Mouse (Mus musculus): ENCODE data around the gene Hypk. TPM values are rescaled to one million over a fixed set of nuclear protein-coding genes. Genes with fewer than 3 reads are reported as not detected.
"Not testable (repeated sequence)": the region's sequence is repeated elsewhere in the genome, so short reads cannot be mapped to it uniquely, and the experiment has no call there.

Hypk gene
- polyA plus RNA-seq, 2 experiments = 45.0 to 94.1 TPM

DNA sequence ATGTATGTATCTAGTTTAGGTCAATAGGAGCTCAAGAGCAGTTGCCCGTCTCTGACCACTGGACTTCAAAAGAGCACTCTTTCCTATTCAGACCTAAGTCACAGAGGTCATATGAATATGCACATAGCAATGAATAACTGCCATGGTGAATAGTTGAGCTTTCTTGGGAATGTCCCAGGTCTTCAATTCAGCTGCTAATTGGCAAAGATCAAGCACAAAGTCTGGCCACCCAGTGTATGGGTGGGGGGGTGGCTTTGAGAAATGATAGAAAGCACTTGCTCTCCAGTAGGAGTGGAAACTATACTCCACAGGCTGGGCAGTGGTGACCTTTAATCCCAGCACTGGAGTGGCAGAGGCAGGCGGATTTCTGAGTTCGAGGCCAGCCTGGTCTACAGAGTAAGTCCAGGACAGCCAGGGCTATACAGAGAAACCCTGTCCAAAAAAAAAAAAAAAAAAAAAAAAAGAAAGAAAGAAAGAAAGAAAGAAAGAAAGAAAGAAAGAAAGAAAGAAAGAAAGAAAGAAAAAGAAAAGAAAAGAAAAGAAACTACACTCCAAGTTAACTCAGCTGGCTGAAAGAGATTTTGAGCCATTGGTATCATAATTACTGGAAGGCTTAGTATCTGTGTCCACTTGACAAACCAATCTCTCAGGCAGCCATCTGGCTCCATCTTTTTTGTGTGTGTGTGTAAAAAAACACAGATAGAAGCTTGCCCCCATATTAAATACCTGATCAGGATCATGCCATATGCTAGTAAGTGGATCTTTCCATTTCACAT lies 24.6 kb downstream of the Hypk start:
- Histone ChIP-seq H3K4me3 (replicated peaks; ENCODE audit: low read length) (no peak overlapping the region), H3K27me3 (ENCODE audit: control insufficient read depth, insufficient read depth, low read length) (no peaks in the 10 kb centered on the region), H3K4me2 (replicated peaks; ENCODE audit: low read depth, low read length, severe bottlenecking) (no peak overlapping the region), H3K4me1 (ENCODE audit: control insufficient read depth, insufficient read depth, low read length) (no peaks in the 10 kb centered on the region), H3K27ac (replicated peaks; ENCODE audit: low read depth, low read length) (no peak overlapping the region), H3K9me3 (ENCODE audit: control insufficient read depth, low read length) (no peaks in the 10 kb centered on the region), H3K36me3 (ENCODE audit: control insufficient read depth, insufficient read depth, low read length) (no peaks in the 10 kb centered on the region), H3K9ac (ENCODE audit: low read depth, low read length, severe bottlenecking) (no peak overlapping the region)
- ATAC-seq (ENCODE audit: low FRiP score, low read depth) = no peak
- no peak for TF ChIP-seq POLR2A (IDR thresholded peaks at IDR 0.05; ENCODE audit: borderline replicate concordance, extremely low read depth, insufficient read depth, insufficient read length)
- no peak for DNase-seq (ENCODE audit: low spot score)
- 89% methylated on average over 3 of the region's 3 CpGs for WGBS

GRCm38 (mm10) chr2:121480498-121480897 lies 27.4 kb downstream of the Hypk start:
- no peak for ATAC-seq (ENCODE audit: low FRiP score, low read depth)

DNA sequence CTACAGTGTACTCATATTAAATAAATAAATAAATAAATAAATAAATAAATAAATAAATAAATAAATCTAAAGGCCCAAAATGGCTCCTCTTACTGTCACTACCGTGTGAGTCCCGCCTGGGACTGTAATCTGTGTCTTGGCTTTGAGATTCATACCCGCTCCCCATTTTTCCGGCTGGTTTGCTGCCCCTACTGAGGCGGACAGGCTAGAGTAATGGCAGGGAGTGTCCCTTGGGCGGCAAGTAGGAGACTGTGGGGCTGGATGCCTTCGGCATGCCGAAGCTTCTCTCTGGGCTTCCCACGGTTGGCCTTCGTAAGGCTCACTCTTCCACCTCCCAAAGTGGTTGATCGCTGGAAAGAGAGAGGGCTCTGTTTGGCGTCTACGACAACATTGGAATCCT lies 27.8 kb downstream of the Hypk start:
- not testable (repeated sequence) for H3K9ac ChIP-seq (ENCODE audit: low read depth, low read length, severe bottlenecking); H3K9me3 ChIP-seq (ENCODE audit: control insufficient read depth, low read length); H3K4me1 ChIP-seq (ENCODE audit: control insufficient read depth, insufficient read depth, low read length); DNase-seq (ENCODE audit: low spot score); ATAC-seq (ENCODE audit: low FRiP score, low read depth); H3K4me2 ChIP-seq (replicated peaks; ENCODE audit: low read depth, low read length, severe bottlenecking); H3K4me3 ChIP-seq (replicated peaks; ENCODE audit: low read length); H3K36me3 ChIP-seq (ENCODE audit: control insufficient read depth, insufficient read depth, low read length); H3K27me3 ChIP-seq (ENCODE audit: control insufficient read depth, insufficient read depth, low read length); H3K27ac ChIP-seq (replicated peaks; ENCODE audit: low read depth, low read length)
- whole genome bisulfite sequencing = 80% methylated on average over 13 of the region's 13 CpGs

More at GRCm38 (mm10) chr2:121480498-121480897, 27.4 kb downstream of the Hypk start:
- H3K9ac ChIP-seq (ENCODE audit: low read depth, low read length, severe bottlenecking) = no peak overlapping the region
- H3K27ac ChIP-seq (replicated peaks; ENCODE audit: low read depth, low read length) = no peak overlapping the region
- H3K36me3 ChIP-seq (ENCODE audit: control insufficient read depth, insufficient read depth, low read length) = no peaks in the 10 kb centered on the region
- H3K4me2 ChIP-seq (replicated peaks; ENCODE audit: low read depth, low read length, severe bottlenecking) = no peak overlapping the region
- no peak for TF ChIP-seq POLR2A (IDR thresholded peaks at IDR 0.05; ENCODE audit: borderline replicate concordance, extremely low read depth, insufficient read depth, insufficient read length)
- H3K9me3 ChIP-seq (ENCODE audit: control insufficient read depth, low read length) = no peaks in the 10 kb centered on the region
- no peak for DNase-seq (ENCODE audit: low spot score)
- 0 out of 2 replicates have a peak, but pooled peaks cover 4% of the 10 kb centered on the region for H3K4me1 ChIP-seq (ENCODE audit: control insufficient read depth, insufficient read depth, low read length)
- no peaks in the 10 kb centered on the region for H3K27me3 ChIP-seq (ENCODE audit: control insufficient read depth, insufficient read depth, low read length)
- 61% methylated on average over 3 of the region's 3 CpGs for WGBS
- no peak overlapping the region for H3K4me3 ChIP-seq (replicated peaks; ENCODE audit: low read length)

DNA sequence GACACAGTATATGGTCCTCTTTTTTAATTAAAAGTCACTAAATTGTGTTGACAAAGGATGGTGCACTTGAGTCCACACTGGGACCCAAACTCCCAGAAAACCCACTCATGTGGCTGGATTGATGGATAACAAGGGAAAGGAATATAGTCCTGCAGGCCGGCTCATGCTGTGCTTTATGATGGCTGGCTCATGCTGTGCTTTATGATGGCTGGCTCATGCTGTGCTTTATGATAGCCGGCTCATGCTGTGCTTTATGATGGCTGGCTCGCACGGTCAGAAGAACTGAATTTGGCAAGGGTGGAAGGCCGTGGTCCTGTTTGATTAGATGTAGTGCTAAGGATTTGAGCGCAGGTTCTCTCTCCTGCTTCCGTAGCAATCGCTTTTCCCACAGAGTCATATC lies 30.5 kb downstream of the Hypk start:
- Histone ChIP-seq H3K4me1 (ENCODE audit: control insufficient read depth, insufficient read depth, low read length) (0 out of 2 replicates have a peak, but pooled peaks cover 4% of the 10 kb centered on the region), H3K4me2 (replicated peaks; ENCODE audit: low read depth, low read length, severe bottlenecking) (no peak overlapping the region), H3K27ac (replicated peaks; ENCODE audit: low read depth, low read length) (no peak overlapping the region), H3K9me3 (ENCODE audit: control insufficient read depth, low read length) (no peaks in the 10 kb centered on the region), H3K36me3 (ENCODE audit: control insufficient read depth, insufficient read depth, low read length) (no peaks in the 10 kb centered on the region), H3K27me3 (ENCODE audit: control insufficient read depth, insufficient read depth, low read length) (no peaks in the 10 kb centered on the region), H3K9ac (ENCODE audit: low read depth, low read length, severe bottlenecking) (no peak overlapping the region), H3K4me3 (replicated peaks; ENCODE audit: low read length) (no peak overlapping the region)
- no peak for TF ChIP-seq POLR2A (IDR thresholded peaks at IDR 0.05; ENCODE audit: borderline replicate concordance, extremely low read depth, insufficient read depth, insufficient read length)
- 37% methylated on average over 8 of the region's 8 CpGs for WGBS
- ATAC-seq (ENCODE audit: low FRiP score, low read depth) (no peak), DNase-seq (ENCODE audit: low spot score) (no peak)

DNA sequence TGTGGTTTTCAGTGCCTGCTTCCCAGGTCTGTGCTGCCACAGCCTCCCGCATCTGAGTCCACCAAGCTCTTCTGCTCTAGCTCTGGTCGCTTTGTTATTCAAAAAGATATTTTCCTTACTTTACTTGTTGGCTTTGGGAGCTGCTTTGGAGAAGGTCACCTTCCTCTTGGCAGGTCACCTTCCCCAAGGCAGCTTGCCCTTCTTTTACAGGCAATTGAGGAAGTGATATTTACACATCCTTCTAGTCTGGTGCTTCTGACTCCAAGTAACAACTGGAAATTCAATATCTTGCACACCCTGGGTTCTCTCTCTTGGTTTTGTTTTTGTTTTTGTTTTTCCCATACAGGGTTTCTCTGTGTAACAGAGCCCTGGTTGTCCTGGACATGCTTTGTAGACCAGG lies 31.3 kb downstream of the Hypk start:
- 80% methylated on average over 1 of the region's 2 CpGs for WGBS
- not testable (repeated sequence) for H3K4me1 ChIP-seq (ENCODE audit: control insufficient read depth, insufficient read depth, low read length); H3K4me3 ChIP-seq (replicated peaks; ENCODE audit: low read length); H3K27me3 ChIP-seq (ENCODE audit: control insufficient read depth, insufficient read depth, low read length); H3K27ac ChIP-seq (replicated peaks; ENCODE audit: low read depth, low read length); H3K4me2 ChIP-seq (replicated peaks; ENCODE audit: low read depth, low read length, severe bottlenecking); H3K9ac ChIP-seq (ENCODE audit: low read depth, low read length, severe bottlenecking); H3K9me3 ChIP-seq (ENCODE audit: control insufficient read depth, low read length); DNase-seq (ENCODE audit: low spot score); ATAC-seq (ENCODE audit: low FRiP score, low read depth); H3K36me3 ChIP-seq (ENCODE audit: control insufficient read depth, insufficient read depth, low read length)

DNA sequence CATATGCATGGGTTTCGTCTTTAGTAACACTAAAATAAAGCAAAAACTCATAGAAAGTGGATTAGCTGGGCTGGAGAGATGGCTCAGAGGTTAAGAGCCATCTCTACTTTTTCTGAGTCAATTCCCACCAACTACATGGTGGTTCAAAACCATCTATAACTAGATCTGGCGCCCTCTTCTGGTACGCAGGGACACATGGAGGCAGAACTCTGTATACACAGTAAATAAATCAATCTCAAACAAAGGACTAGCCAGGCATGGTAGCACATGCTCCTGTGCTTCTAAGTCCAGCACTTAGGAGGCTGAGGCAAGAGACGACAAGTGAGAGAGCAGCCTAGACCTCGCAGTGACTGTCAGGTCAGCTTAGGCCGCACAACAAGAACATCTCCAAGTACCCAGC lies 48.5 kb downstream of the Hypk start:
- not testable (repeated sequence) for H3K9me3 ChIP-seq (ENCODE audit: control insufficient read depth, low read length); H3K4me2 ChIP-seq (replicated peaks; ENCODE audit: low read depth, low read length, severe bottlenecking); DNase-seq (ENCODE audit: low spot score); H3K27me3 ChIP-seq (ENCODE audit: control insufficient read depth, insufficient read depth, low read length); H3K27ac ChIP-seq (replicated peaks; ENCODE audit: low read depth, low read length); H3K4me1 ChIP-seq (ENCODE audit: control insufficient read depth, insufficient read depth, low read length); ATAC-seq (ENCODE audit: low FRiP score, low read depth); H3K4me3 ChIP-seq (replicated peaks; ENCODE audit: low read length); H3K9ac ChIP-seq (ENCODE audit: low read depth, low read length, severe bottlenecking); H3K36me3 ChIP-seq (ENCODE audit: control insufficient read depth, insufficient read depth, low read length)
- 67% methylated on average over 1 of the region's 6 CpGs for WGBS
